Mouse (Mus musculus) lung, embryonic 16.5 days (tissue): ENCODE results near the gene Nova1. TPM values are rescaled to one million over a fixed set of nuclear protein-coding genes. Genes with fewer than 3 reads are reported as not detected.

Experiments used
- ATAC-seq: fragments of 200-750 bp; cut with Nextera tagmentation; 2 replicates; pipeline ENCODE4 v1.8.0; 2017; ENCODE audit warnings: low read depth, mild to moderate bottlenecking, moderate library complexity
- H3K27ac ChIP-seq: fragments of 300-500 bp; sonication (generic); 2 replicates; pipeline ENCODE4 v1.5.1; 2014; ENCODE audit warnings: mild to moderate bottlenecking, control low read depth, low read length
- H3K27me3 ChIP-seq: fragments of 300-500 bp; sonication (generic); 2 replicates; pipeline ENCODE4 v1.6.1; 2014; ENCODE audit warnings: low read depth, low read length, mixed read lengths; ENCODE audit not compliant: control insufficient read depth, insufficient read depth
- H3K36me3 ChIP-seq: fragments of 300-500 bp; sonication (generic); 2 replicates; pipeline ENCODE4 v1.6.1; 2014; ENCODE audit warnings: low read length; ENCODE audit not compliant: control insufficient read depth, insufficient read depth
- H3K4me1 ChIP-seq: fragments of 300-500 bp; sonication (generic); replicated peaks from 2 replicates; pipeline ENCODE4 v1.6.1; 2014; ENCODE audit warnings: low read length, mixed read lengths; ENCODE audit not compliant: control insufficient read depth, insufficient read depth
- H3K4me2 ChIP-seq: fragments of 300-500 bp; sonication (generic); 2 replicates; pipeline ENCODE4 v1.6.1; 2014; ENCODE audit warnings: low read depth, low read length, control low read depth
- H3K4me3 ChIP-seq: fragments of 300-500 bp; sonication (generic); 2 replicates; pipeline ENCODE4 v1.5.1; 2014; ENCODE audit warnings: mild to moderate bottlenecking, low read length, control low read depth
- H3K9ac ChIP-seq: fragments of 300-500 bp; sonication (generic); 2 replicates; pipeline ENCODE4 v1.6.1; 2014; ENCODE audit warnings: low read length, control low read depth
- H3K9me3 ChIP-seq: fragments of 300-500 bp; sonication (generic); 2 replicates; pipeline ENCODE4 v1.6.1; 2016; ENCODE audit warnings: low read length; ENCODE audit not compliant: control insufficient read depth
- WGBS: fragments of 180-500 bp; shearing (Covaris S2); extraction: QIAGEN DNeasy Blood & Tissue Kit; methylation state at CpG from one replicate; pipeline ENCODE4 v1.1.7; 2014; 5-methylcytosine and 5-hydroxymethylcytosine counted together
- polyA plus RNA-seq: library from polyadenylated mRNA; unstranded; fragments of >200 nt; fragmentation: Nextera tagmentation; extraction: Ambion mirVana; gene quantifications from 2 replicates; pipeline ENCODE4 v1.2.1, GENCODE M21; 2015

Nova1 gene
- polyA plus RNA-seq, 1 experiment from 2014 or later = 0.98 TPM

GRCm38 (mm10) chr12:46782301-46783280 is 36.1 kb downstream of the Nova1 start:
- Histone ChIP-seq H3K9me3 (no peaks in the 10 kb centered on the region), H3K27me3 (no peaks in the 10 kb centered on the region), H3K9ac (no peak overlapping the region), H3K4me3 (no peak overlapping the region), H3K27ac (no peak overlapping the region), H3K4me2 (no peak overlapping the region), H3K4me1 (no peaks in the 10 kb centered on the region), H3K36me3 (no peaks in the 10 kb centered on the region)
- ATAC-seq = no peak
- 60% methylated on average over 8 of the region's 8 CpGs for WGBS

GRCm38 (mm10) chr12:46781481-46781880 is 37.2 kb downstream of the Nova1 start:
- H3K27ac ChIP-seq = no peak overlapping the region
- H3K27me3 ChIP-seq = no peaks in the 10 kb centered on the region
- H3K4me3 ChIP-seq = no peak overlapping the region
- no peaks in the 10 kb centered on the region for H3K9me3 ChIP-seq
- H3K36me3 ChIP-seq = no peaks in the 10 kb centered on the region
- H3K4me2 ChIP-seq = no peak overlapping the region
- H3K4me1 ChIP-seq = no peaks in the 10 kb centered on the region
- no peak for ATAC-seq
- no peak overlapping the region for H3K9ac ChIP-seq

GRCm38 (mm10) chr12:46780983-46781382 is 37.7 kb downstream of the Nova1 start:
- Histone ChIP-seq H3K9ac (no peak overlapping the region), H3K4me1 (no peaks in the 10 kb centered on the region), H3K27ac (no peak overlapping the region), H3K4me2 (no peak overlapping the region), H3K9me3 (no peaks in the 10 kb centered on the region), H3K27me3 (no peaks in the 10 kb centered on the region), H3K4me3 (no peak overlapping the region), H3K36me3 (no peaks in the 10 kb centered on the region)
- no peak for ATAC-seq
- WGBS = 51% methylated on average over 2 of the region's 2 CpGs

- Histone ChIP-seq H3K9ac (no peak overlapping the region), H3K4me3 (no peak overlapping the region), H3K9me3 (no peaks in the 10 kb centered on the region), H3K36me3 (no peaks in the 10 kb centered on the region), H3K27me3 (no peaks in the 10 kb centered on the region), H3K4me1 (no peaks in the 10 kb centered on the region), H3K4me2 (no peak overlapping the region), H3K27ac (no peak overlapping the region)
- no peak for ATAC-seq
- WGBS = 63% methylated on average over 7 of the region's 7 CpGs
Observed at GRCm38 (mm10) chr12:46759450-46759849, 59.3 kb downstream of the Nova1 start.

GRCm38 (mm10) chr12:46754325-46754848 is 64.3 kb downstream of the Nova1 start:
- Histone ChIP-seq H3K4me2 (no peak overlapping the region), H3K27me3 (no peaks in the 10 kb centered on the region), H3K9me3 (no peaks in the 10 kb centered on the region), H3K4me1 (no peaks in the 10 kb centered on the region), H3K9ac (no peak overlapping the region), H3K4me3 (no peak overlapping the region), H3K27ac (no peak overlapping the region), H3K36me3 (no peaks in the 10 kb centered on the region)
- WGBS = 51% methylated on average over 4 of the region's 4 CpGs
- ATAC-seq = no peak

- Histone ChIP-seq H3K9me3 (no peaks in the 10 kb centered on the region), H3K4me2 (no peak overlapping the region), H3K36me3 (no peaks in the 10 kb centered on the region), H3K9ac (no peak overlapping the region), H3K4me1 (no peaks in the 10 kb centered on the region), H3K27ac (no peak overlapping the region), H3K27me3 (no peaks in the 10 kb centered on the region), H3K4me3 (no peak overlapping the region)
- 67% methylated on average over 3 of the region's 3 CpGs for WGBS
- no peak for ATAC-seq
Observed at GRCm38 (mm10) chr12:46753096-46753495, 65.6 kb downstream of the Nova1 start.

GRCm38 (mm10) chr12:46733261-46733660 is 85.5 kb downstream of the Nova1 start:
- Histone ChIP-seq H3K9me3 (no peaks in the 10 kb centered on the region), H3K36me3 (no peaks in the 10 kb centered on the region), H3K4me1 (no peaks in the 10 kb centered on the region), H3K27me3 (no peaks in the 10 kb centered on the region), H3K9ac (no peak overlapping the region), H3K4me2 (no peak overlapping the region), H3K4me3 (no peak overlapping the region), H3K27ac (no peak overlapping the region)
- no peak for ATAC-seq

- no peak for ATAC-seq
- no peak overlapping the region for H3K4me2 ChIP-seq
- H3K4me3 ChIP-seq = no peak overlapping the region
- H3K36me3 ChIP-seq = no peaks in the 10 kb centered on the region
- no peaks in the 10 kb centered on the region for H3K27me3 ChIP-seq
- H3K9ac ChIP-seq = no peak overlapping the region
- WGBS = 74% methylated on average over 1 of the region's 1 CpGs
- H3K9me3 ChIP-seq = no peaks in the 10 kb centered on the region
- H3K4me1 ChIP-seq = no peaks in the 10 kb centered on the region
- H3K27ac ChIP-seq = no peak overlapping the region
Observed at GRCm38 (mm10) chr12:46731943-46732342, 86.8 kb downstream of the Nova1 start.

- Histone ChIP-seq H3K27ac (no peak overlapping the region), H3K4me1 (no peaks in the 10 kb centered on the region), H3K27me3 (no peaks in the 10 kb centered on the region), H3K4me2 (no peak overlapping the region), H3K4me3 (no peak overlapping the region), H3K9me3 (no peaks in the 10 kb centered on the region), H3K9ac (no peak overlapping the region), H3K36me3 (no peaks in the 10 kb centered on the region)
- no peak for ATAC-seq
- 60% methylated on average over 8 of the region's 8 CpGs for WGBS
Observed at GRCm38 (mm10) chr12:46721914-46722313, 96.8 kb downstream of the Nova1 start.
